Comparison of ENCODE assay signal across 8 mouse cellular contexts in the genomic region with DNA sequence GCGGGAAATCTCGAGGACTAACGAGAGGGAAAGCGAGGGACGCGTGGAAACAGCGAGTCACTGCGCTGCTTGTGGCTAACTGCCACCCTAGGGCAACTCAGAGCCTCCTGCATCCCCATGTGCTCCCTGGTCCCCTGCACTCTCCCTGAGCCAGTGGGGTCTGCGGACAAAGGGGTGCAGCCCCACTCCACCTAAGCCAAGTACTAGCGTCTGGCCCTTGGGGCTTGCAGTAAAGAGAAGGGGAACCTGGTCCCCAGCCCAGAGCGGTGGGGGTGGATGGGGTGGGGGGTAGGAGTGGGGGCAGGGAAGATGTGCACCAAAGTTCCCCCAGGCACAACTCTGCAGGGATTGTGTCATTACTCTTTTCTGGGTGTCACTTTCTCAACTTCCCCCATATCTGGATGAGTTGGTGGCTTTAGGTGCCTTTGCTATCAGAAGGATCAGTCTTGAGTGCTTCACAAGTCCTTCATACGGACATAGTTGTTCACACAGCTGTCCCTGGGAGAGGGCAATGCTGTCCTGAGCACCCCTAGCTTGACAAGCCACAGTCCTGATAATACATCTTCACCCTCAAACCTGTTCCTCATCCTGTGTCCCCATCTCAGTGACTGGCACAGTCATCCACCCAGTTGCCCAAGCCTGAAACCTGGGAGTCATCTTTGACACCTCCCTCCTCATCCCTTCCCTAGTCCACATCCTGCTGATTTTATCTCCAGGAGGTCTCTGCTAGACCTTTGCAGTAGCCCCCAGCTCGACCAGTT. TPM values are rescaled to one million over a fixed set of nuclear protein-coding genes. Genes with fewer than 3 reads are reported as not detected.
DNase-seq lines count a peak whose midpoint lies in the region; ATAC-seq lines count a peak whose summit lies in the region.

No protein-coding gene starts in this region.

- H3K4me3 ChIP-seq in kidney, embryonic 15.5 days (replicated peaks): peak overlapping the region; percentile 18
- no peak overlapping the region for H3K4me3 ChIP-seq in embryonic facial prominence, embryonic 11.5 days (ENCODE audit: low read depth, low read length)
- peak overlapping the region; percentile 21 for H3K4me3 ChIP-seq in hindbrain, embryonic 16.5 days (ENCODE audit: low read length)
- 0 out of 2 replicates have a peak overlapping the region, but pooled peaks have one; percentile 0 for H3K4me3 ChIP-seq in midbrain, embryonic 14.5 days (replicated peaks; ENCODE audit: low read depth, low read length)

- ATAC-seq in kidney, embryonic 15.5 days (replicated peaks; ENCODE audit: low FRiP score): peak; percentile 62; the same call in 1 of the 2 replicates
- no peak; the same call in 1 of the 2 replicates for ATAC-seq in embryonic facial prominence, embryonic 11.5 days (replicated peaks; ENCODE audit: insufficient number of reproducible peaks, low FRiP score, low TSS enrichment, low read depth)
- ATAC-seq in hindbrain, embryonic 16.5 days: peak; percentile 53
- 0 out of 2 replicates have a peak, but pooled peaks have one; percentile 27 for ATAC-seq in midbrain, embryonic 14.5 days (ENCODE audit: low FRiP score, low TSS enrichment)

- DNase-seq in kidney, postnatal 10 days: no peak
- DNase-seq in embryonic facial prominence, embryonic 11.5 days (ENCODE audit: low spot score): no peak
- peak; percentile 13 for DNase-seq in midbrain, embryonic 14.5 days
- no peak for DNase-seq in cerebellum, postnatal 4 days (ENCODE audit: low spot score in 2 of 2)
- no peak for DNase-seq in adrenal gland, adult 18-20 months (ENCODE audit: low spot score in 2 of 2)
- DNase-seq in ovary, postnatal 10 days (ENCODE audit: low spot score): no peak

- H3K4me2 ChIP-seq in kidney, embryonic 15.5 days: peak overlapping the region; percentile 55
- H3K4me2 ChIP-seq in embryonic facial prominence, embryonic 11.5 days (ENCODE audit: low read depth, low read length): peak overlapping the region; percentile 34
- peak overlapping the region; percentile 50 for H3K4me2 ChIP-seq in hindbrain, embryonic 16.5 days (ENCODE audit: low read length)
- H3K4me2 ChIP-seq in midbrain, embryonic 14.5 days (ENCODE audit: low read length): peak overlapping the region; percentile 40

- H3K9me3 ChIP-seq in kidney, embryonic 15.5 days (replicated peaks): no peaks in the 10 kb centered on the region
- H3K9me3 ChIP-seq in embryonic facial prominence, embryonic 11.5 days (replicated peaks; ENCODE audit: control insufficient read depth, low read length): no peaks in the 10 kb centered on the region
- H3K9me3 ChIP-seq in hindbrain, embryonic 16.5 days (ENCODE audit: control insufficient read depth, low read length): no peaks in the 10 kb centered on the region
- H3K9me3 ChIP-seq in midbrain, embryonic 14.5 days (ENCODE audit: control insufficient read depth, low read length): no peaks in the 10 kb centered on the region

- peaks cover 9% of the 10 kb centered on the region for H3K4me1 ChIP-seq in kidney, embryonic 15.5 days
- H3K4me1 ChIP-seq in embryonic facial prominence, embryonic 11.5 days (ENCODE audit: control insufficient read depth, insufficient read depth, low read length): 0 out of 2 replicates have a peak, but pooled peaks cover 2% of the 10 kb centered on the region
- no peaks in the 10 kb centered on the region for H3K4me1 ChIP-seq in hindbrain, embryonic 16.5 days (ENCODE audit: control insufficient read depth, insufficient read depth, low read depth, low read length)
- H3K4me1 ChIP-seq in midbrain, embryonic 14.5 days (ENCODE audit: control insufficient read depth, insufficient read depth, low read length): no peaks in the 10 kb centered on the region

- 19% methylated on average over 13 of the region's 13 CpGs for WGBS in kidney, embryonic 15.5 days
- WGBS in embryonic facial prominence, embryonic 11.5 days: 29% methylated on average over 13 of the region's 13 CpGs
- WGBS in hindbrain, embryonic 16.5 days: 20% methylated on average over 13 of the region's 13 CpGs
- 33% methylated on average over 13 of the region's 13 CpGs for WGBS in midbrain, embryonic 14.5 days

- no peak overlapping the region for H3K27ac ChIP-seq in kidney, embryonic 15.5 days
- H3K27ac ChIP-seq in embryonic facial prominence, embryonic 11.5 days (replicated peaks; ENCODE audit: low read depth, low read length): no peak overlapping the region
- H3K27ac ChIP-seq in hindbrain, embryonic 16.5 days (ENCODE audit: low read depth, low read length): no peak overlapping the region
- H3K27ac ChIP-seq in midbrain, embryonic 14.5 days (replicated peaks; ENCODE audit: low read depth, low read length): no peak overlapping the region

- H3K27me3 ChIP-seq in kidney, embryonic 15.5 days: no peaks in the 10 kb centered on the region
- no peaks in the 10 kb centered on the region; the same call in 1 of the 2 replicates for H3K27me3 ChIP-seq in embryonic facial prominence, embryonic 11.5 days (ENCODE audit: control insufficient read depth, insufficient read depth, low read length)
- H3K27me3 ChIP-seq in hindbrain, embryonic 16.5 days (replicated peaks; ENCODE audit: control insufficient read depth, insufficient read depth, low read length): no peaks in the 10 kb centered on the region
- no peaks in the 10 kb centered on the region for H3K27me3 ChIP-seq in midbrain, embryonic 14.5 days (ENCODE audit: control insufficient read depth, insufficient read depth, low read length)

- H3K9ac ChIP-seq in kidney, embryonic 15.5 days: peak overlapping the region; percentile 36; the same call in 1 of the 2 replicates
- peak overlapping the region; percentile 44 for H3K9ac ChIP-seq in embryonic facial prominence, embryonic 11.5 days (replicated peaks; ENCODE audit: low read length)
- peak overlapping the region; percentile 21; the same call in 1 of the 2 replicates for H3K9ac ChIP-seq in hindbrain, embryonic 16.5 days (ENCODE audit: low read depth, low read length)
- no peak overlapping the region; the same call in 1 of the 2 replicates for H3K9ac ChIP-seq in midbrain, embryonic 14.5 days (replicated peaks; ENCODE audit: low read length)

- 0 out of 2 replicates have a peak, but pooled peaks cover 3% of the 10 kb centered on the region for H3K36me3 ChIP-seq in kidney, embryonic 15.5 days
- H3K36me3 ChIP-seq in embryonic facial prominence, embryonic 11.5 days (replicated peaks; ENCODE audit: control insufficient read depth, insufficient read depth, low read depth, low read length): no peaks in the 10 kb centered on the region
- H3K36me3 ChIP-seq in hindbrain, embryonic 16.5 days (ENCODE audit: control insufficient read depth, insufficient read depth, low read length): no peaks in the 10 kb centered on the region
- peaks cover 4% of the 10 kb centered on the region; the same call in 1 of the 2 replicates for H3K36me3 ChIP-seq in midbrain, embryonic 14.5 days (ENCODE audit: control insufficient read depth, insufficient read depth, low read length)

RNA-seq across cellular contexts. Expression of gene Ttc39a, which starts 11.9 kb away (rescaled TPM):
- polyA plus RNA-seq in kidney, embryonic 15.5 days (2015; fragmentation: Nextera tagmentation; extraction: Ambion mirVana): 5.4 and 5.6 TPM in 2 replicates
- 4.3 and 4.8 TPM in 2 replicates for polyA plus RNA-seq in embryonic facial prominence, embryonic 11.5 days (2014; fragmentation: Nextera tagmentation; extraction: Ambion mirVana)
- 3.4 and 5.0 TPM in 2 replicates for polyA plus RNA-seq in hindbrain, embryonic 16.5 days (2015; fragmentation: Nextera tagmentation; extraction: Ambion mirVana)
- 1.3 and 2.2 TPM in 2 replicates for polyA plus RNA-seq in midbrain, embryonic 14.5 days (2014; fragmentation: Nextera tagmentation; extraction: Ambion mirVana)
- 1 to 10 TPM; 3.8 to 6.3 TPM for total RNA-seq in adrenal gland, adult 18-20 months (2021)
